Mouse (Mus musculus) gastrocnemius, adult 8-10 months (tissue): ENCODE measurements around the gene Gad1. TPM values are rescaled to one million over a fixed set of nuclear protein-coding genes. Genes with fewer than 3 reads are reported as not detected.
"Not testable (repeated sequence)": the region's sequence is repeated elsewhere in the genome, so short reads cannot be mapped to it uniquely, and the experiment has no call there.

ENCODE experiments used
- DNase-seq, 2 experiments: peaks; one replicate each; pipeline ENCODE4 v3.0.0; 2022; ENCODE audit warnings: low spot score in 2 of 2
- total RNA-seq, 4 experiments: library from RNA; stranded (reverse); gene quantifications; 2 replicates each; pipeline ENCODE4 v1.2.4; 2022

Gad1 gene
- total RNA-seq = 1 to 10 TPM in 1 of 4 experiments, under 1 TPM in 3; 0.13 to 1.7 (median 0.44) TPM

- DNase-seq = no peak
Observed at GRCm38 (mm10) chr2:70552772-70553171, at the start of gene Gad1. Gad1 (plus strand) TSS chr2:70553072.

- DNase-seq = no peak
Observed at GRCm38 (mm10) chr2:70503436-70503835, 49.4 kb upstream of the Gad1 start.

- no peak for DNase-seq
Observed at GRCm38 (mm10) chr2:70505229-70505628, 47.6 kb upstream of the Gad1 start.

- DNase-seq = no peak
Observed at GRCm38 (mm10) chr2:70505896-70506295, 47.0 kb upstream of the Gad1 start.

- no peak for DNase-seq
Observed at GRCm38 (mm10) chr2:70506372-70506771, 46.5 kb upstream of the Gad1 start.

GRCm38 (mm10) chr2:70508496-70508895 is 44.4 kb upstream of the Gad1 start, which contains the start of gene Erich2:
Erich2 (plus strand) TSS chr2:70508819.
- DNase-seq = no peak

GRCm38 (mm10) chr2:70509021-70509632 is 43.7 kb upstream of the Gad1 start:
- DNase-seq = peak; percentile 17 to 32

- DNase-seq = not testable (repeated sequence)
Observed at GRCm38 (mm10) chr2:70538283-70538682, 14.6 kb upstream of the Gad1 start.

- no peak for DNase-seq
Observed at GRCm38 (mm10) chr2:70550671-70551070, 2.2 kb upstream of the Gad1 start.

GRCm38 (mm10) chr2:70551446-70551845 is 1.4 kb upstream of the Gad1 start:
- DNase-seq = no peak

- no peak for DNase-seq
Observed at GRCm38 (mm10) chr2:70552067-70552598, 739 bp upstream of the Gad1 start.

- no peak for DNase-seq
Observed at GRCm38 (mm10) chr2:70553826-70554225, 954 bp downstream of the Gad1 start.

GRCm38 (mm10) chr2:70558112-70558842 is 5.4 kb downstream of the Gad1 start:
- peak; percentile 19 to 36 for DNase-seq

GRCm38 (mm10) chr2:70558843-70559451 is 6.1 kb downstream of the Gad1 start:
- no peak for DNase-seq

GRCm38 (mm10) chr2:70559520-70559919 is 6.6 kb downstream of the Gad1 start:
- no peak for DNase-seq

GRCm38 (mm10) chr2:70561077-70561795 is 8.4 kb downstream of the Gad1 start:
- DNase-seq = no peak

- DNase-seq = no peak
Observed at GRCm38 (mm10) chr2:70562011-70562491, 9.2 kb downstream of the Gad1 start.

GRCm38 (mm10) chr2:70562611-70562980 is 9.7 kb downstream of the Gad1 start:
- no peak for DNase-seq

GRCm38 (mm10) chr2:70562981-70563671 is 10.3 kb downstream of the Gad1 start:
- DNase-seq = no peak

- DNase-seq = no peak
Observed at GRCm38 (mm10) chr2:70563721-70564645, 11.1 kb downstream of the Gad1 start.
